In the genomic region with DNA sequence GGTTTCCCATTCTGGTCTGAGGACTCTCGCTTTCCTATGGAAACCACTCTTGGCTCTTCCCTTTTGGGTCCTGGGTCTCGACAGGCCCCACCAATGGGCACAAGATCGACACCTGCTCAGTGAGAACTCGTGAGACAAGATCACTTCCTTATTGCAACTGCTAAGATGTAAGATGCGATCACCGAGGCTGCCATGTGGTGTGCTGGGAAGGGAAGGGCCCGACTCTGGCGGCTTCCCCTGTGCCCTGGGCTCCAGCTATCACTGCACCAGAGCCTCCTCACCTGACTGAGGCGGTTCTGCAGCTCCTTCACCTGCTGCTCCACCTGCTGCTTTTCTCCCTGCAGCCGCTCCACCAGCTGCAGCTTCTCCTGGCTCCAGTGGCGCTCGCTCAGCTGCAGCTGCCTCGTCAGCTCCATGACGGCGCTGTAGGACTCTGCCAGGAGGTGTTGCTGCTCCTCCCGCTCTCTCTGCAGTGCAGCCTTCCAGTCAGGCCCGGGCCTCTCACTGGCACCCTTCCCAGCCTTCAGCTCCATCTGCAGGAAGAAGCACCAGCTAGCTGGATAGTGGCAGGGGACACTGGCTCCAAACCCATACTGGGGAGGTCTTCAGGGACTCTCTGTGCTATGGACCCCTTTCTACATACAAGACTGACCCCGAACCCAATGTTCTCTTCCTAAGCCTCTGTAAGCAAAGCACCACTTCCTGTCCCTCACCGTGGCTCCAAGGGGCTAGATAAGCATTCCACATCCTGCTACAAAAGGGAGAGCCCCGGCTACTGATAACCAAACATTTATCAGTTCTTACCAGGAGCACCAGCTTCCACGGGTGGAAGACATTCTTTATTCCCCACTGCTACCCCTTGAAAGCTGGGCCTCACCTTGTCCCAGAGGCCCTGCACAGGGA, we compare ENCODE assay signal across 10 mouse cellular contexts. TPM values are rescaled to one million over a fixed set of nuclear protein-coding genes. Genes with fewer than 3 reads are reported as not detected.
DNase-seq lines count a peak whose midpoint lies in the region; ATAC-seq and TF ChIP-seq lines count a peak whose summit lies in the region.
"Had no signal": no experiment of that assay in that cellular context is flagged by ENCODE, and none has a peak within 500 bp of the region (broad histone marks: within the 10 kb centered on the region; RNA-seq: fewer than 3 reads in every experiment).

No protein-coding gene starts in this region.

- TF ChIP-seq CTCF in MEL (IDR thresholded peaks at IDR 0.05 in 2 of 3, conservative IDR thresholded peaks at IDR 0.05 in 1 of 3; ENCODE audit: control insufficient read depth in 1 of 3, insufficient read depth in 1 of 3, low read depth in 2 of 3, low read length in 3 of 3, poor library complexity in 1 of 3, severe bottlenecking in 1 of 3) = peak in 2 of 3 experiments; percentile 11 to 19; a peak in 3 of 6 replicates
- no peak for TF ChIP-seq CTCF in layer of hippocampus, adult 2 months (conservative IDR thresholded peaks at IDR 0.05)

- H3K9me3 ChIP-seq in MEL (replicated peaks; ENCODE audit: insufficient read depth, low read length) = no peaks in the 10 kb centered on the region
- 0 out of 2 replicates have a peak, but pooled peaks cover 7% of the 10 kb centered on the region for H3K9me3 ChIP-seq in forebrain, embryonic 14.5 days (replicated peaks; ENCODE audit: control insufficient read depth, low read length)
- peaks cover 11% of the 10 kb centered on the region for H3K9me3 ChIP-seq in kidney, embryonic 14.5 days (ENCODE audit: control insufficient read depth, low read length)
- no peaks in the 10 kb centered on the region for H3K9me3 ChIP-seq in hindbrain, embryonic 11.5 days (ENCODE audit: control insufficient read depth, low read length)

- H3K4me1 ChIP-seq in MEL (ENCODE audit: control insufficient read depth in 1 of 2, insufficient read depth in 2 of 2, low read length in 2 of 2) = peaks cover 0 to 17% of the 10 kb centered on the region in 2 experiments; a peak in 3 of 4 replicates
- H3K4me1 ChIP-seq in forebrain, embryonic 14.5 days (ENCODE audit: control insufficient read depth, insufficient read depth, low read length) = no peaks in the 10 kb centered on the region
- no peaks in the 10 kb centered on the region for H3K4me1 ChIP-seq in kidney, embryonic 14.5 days (ENCODE audit: control insufficient read depth, insufficient read depth, low read length)
- H3K4me1 ChIP-seq in hindbrain, embryonic 11.5 days (replicated peaks; ENCODE audit: control insufficient read depth, insufficient read depth, low read length) = no peaks in the 10 kb centered on the region
- H3K4me1 ChIP-seq: neural tube, embryonic 13.5 days had no signal

- H3K79me2 ChIP-seq in MEL (ENCODE audit: control insufficient read depth, insufficient read depth, low read length, poor library complexity) = peaks cover 2% of the 10 kb centered on the region; the same call in 1 of the 2 replicates

- H3K27ac ChIP-seq in MEL (ENCODE audit: control insufficient read depth, low read depth, low read length) = peak overlapping the region; percentile 41
- H3K27ac ChIP-seq in forebrain, embryonic 14.5 days (ENCODE audit: low read depth, low read length) = no peak overlapping the region
- peak overlapping the region; percentile 53; the same call in 1 of the 2 replicates for H3K27ac ChIP-seq in layer of hippocampus, adult 2 months
- no peak overlapping the region for H3K27ac ChIP-seq in kidney, embryonic 14.5 days (ENCODE audit: low read depth, low read length)
- H3K27ac ChIP-seq in hindbrain, embryonic 11.5 days (ENCODE audit: low read depth, low read length) = no peak overlapping the region
- H3K27ac ChIP-seq: neural tube, embryonic 13.5 days had no signal

- no peak overlapping the region for H3K4me2 ChIP-seq in forebrain, embryonic 14.5 days (ENCODE audit: low read length)
- no peak overlapping the region for H3K4me2 ChIP-seq in kidney, embryonic 14.5 days (replicated peaks; ENCODE audit: low read depth, low read length)
- no peak overlapping the region for H3K4me2 ChIP-seq in hindbrain, embryonic 11.5 days (replicated peaks; ENCODE audit: low read depth, low read length)
- H3K4me2 ChIP-seq: neural tube, embryonic 13.5 days had no signal

- DNase-seq in A20 (ENCODE audit: low read depth, low spot score) (peak; percentile 45), MEL (ENCODE audit: low read depth, low spot score) (peak; percentile 66)
- peak; percentile 41 for DNase-seq in forebrain, embryonic 14.5 days (ENCODE audit: low spot score)
- peak; percentile 51 to 63 for DNase-seq in layer of hippocampus, adult 2 months (ENCODE audit: low spot score in 2 of 2)
- DNase-seq in right cerebral cortex, postnatal 4 days = peak; percentile 40
- no peak for DNase-seq in hindbrain, embryonic 11.5 days (ENCODE audit: low spot score)
- no peak for DNase-seq in kidney, postnatal 14 days

- H3K36me3 ChIP-seq in MEL (ENCODE audit: control insufficient read depth in 1 of 2, insufficient read depth in 2 of 2, low read length in 2 of 2) = peaks cover 0 to 13% of the 10 kb centered on the region in 2 experiments; a peak in 2 of 4 replicates
- peaks cover 92% of the 10 kb centered on the region for H3K36me3 ChIP-seq in forebrain, embryonic 14.5 days (ENCODE audit: control insufficient read depth, insufficient read depth, low read length)
- H3K36me3 ChIP-seq in kidney, embryonic 14.5 days (ENCODE audit: control insufficient read depth, insufficient read depth, low read length) = peaks cover 90% of the 10 kb centered on the region
- H3K36me3 ChIP-seq in hindbrain, embryonic 11.5 days (ENCODE audit: control insufficient read depth, insufficient read depth, low read length) = peaks cover 56% of the 10 kb centered on the region

- ATAC-seq in forebrain, embryonic 14.5 days = no peak
- no peak for ATAC-seq in kidney, embryonic 14.5 days (ENCODE audit: low FRiP score, low TSS enrichment)
- ATAC-seq in hindbrain, embryonic 11.5 days (ENCODE audit: low FRiP score) = no peak

- no peaks in the 10 kb centered on the region for H3K27me3 ChIP-seq in MEL (ENCODE audit: control insufficient read depth in 1 of 2, insufficient read depth in 2 of 2, low read length in 2 of 2)
- H3K27me3 ChIP-seq in forebrain, embryonic 14.5 days (replicated peaks; ENCODE audit: control insufficient read depth, insufficient read depth, low read length) = no peaks in the 10 kb centered on the region
- H3K27me3 ChIP-seq in kidney, embryonic 14.5 days (ENCODE audit: control insufficient read depth, insufficient read depth, low read length) = no peaks in the 10 kb centered on the region
- H3K27me3 ChIP-seq in hindbrain, embryonic 11.5 days (ENCODE audit: control insufficient read depth, insufficient read depth, low read length) = no peaks in the 10 kb centered on the region
- H3K27me3 ChIP-seq: neural tube, embryonic 13.5 days had no signal

- peak in 1 of 2 experiments; percentile 35; a peak in 1 of 4 replicates for TF ChIP-seq EP300 in MEL (IDR thresholded peaks at IDR 0.05; ENCODE audit: low read depth in 1 of 2, low read length in 2 of 2)

- WGBS in forebrain, embryonic 14.5 days = 87% methylated on average over 21 of the region's 21 CpGs
- 89% methylated on average over 21 of the region's 21 CpGs for WGBS in kidney, embryonic 14.5 days
- 95% methylated on average over 21 of the region's 21 CpGs for WGBS in hindbrain, embryonic 11.5 days

- peak overlapping the region; percentile 81 for H3K9ac ChIP-seq in MEL (ENCODE audit: control insufficient read depth, low read depth, low read length, poor library complexity, severe bottlenecking)
- H3K9ac ChIP-seq in forebrain, embryonic 14.5 days (ENCODE audit: low read length) = no peak overlapping the region
- H3K9ac ChIP-seq in kidney, embryonic 14.5 days (ENCODE audit: low read depth, low read length) = no peak overlapping the region
- H3K9ac ChIP-seq in hindbrain, embryonic 11.5 days (ENCODE audit: low read depth, low read length) = no peak overlapping the region
- H3K9ac ChIP-seq: neural tube, embryonic 13.5 days had no signal

- 0 out of 4 replicates have a peak, but pooled peaks of 1 of the 2 experiments have one; percentile 45 for TF ChIP-seq POLR2A in MEL (IDR thresholded peaks at IDR 0.05; ENCODE audit: control insufficient read depth in 1 of 2, insufficient read depth in 1 of 2, low read depth in 1 of 2, low read length in 2 of 2, poor library complexity in 1 of 2)

- no peak for TF ChIP-seq RAD21 in MEL (IDR thresholded peaks at IDR 0.05; ENCODE audit: low read depth, low read length)

- H3K4me3 ChIP-seq in MEL (ENCODE audit: control insufficient read depth in 1 of 2, insufficient read depth in 1 of 2, low read depth in 2 of 2, low read length in 2 of 2) = peak overlapping the region; percentile 22 to 54
- no peak overlapping the region for H3K4me3 ChIP-seq in forebrain, embryonic 14.5 days (ENCODE audit: low read depth, low read length)
- H3K4me3 ChIP-seq in layer of hippocampus, adult 2 months = no peak overlapping the region
- H3K4me3 ChIP-seq in kidney, embryonic 14.5 days (ENCODE audit: low read length) = no peak overlapping the region
- H3K4me3 ChIP-seq in hindbrain, embryonic 11.5 days (ENCODE audit: low read depth, low read length) = no peak overlapping the region
- H3K4me3 ChIP-seq: neural tube, embryonic 13.5 days had no signal

RNA-seq across cellular contexts. Expression of gene Dsn1, which starts 20.4 kb away (rescaled TPM):
- total RNA-seq in MEL (2012; rRNA removed) = 27.1 and 29.3 TPM in 2 replicates
- 10 to 100 TPM in 1 of 2 experiments, not detected in 1; 33.2 TPM for polyA plus RNA-seq in MEL (2012; ENCODE audit: insufficient read depth in 1 of 2, insufficient read length in 2 of 2, low read depth in 1 of 2, low replicate concordance in 2 of 2, missing spikeins in 1 of 2)
- polyA plus RNA-seq in forebrain, embryonic 14.5 days (2014; fragmentation: Nextera tagmentation; extraction: Ambion mirVana) = 24.5 and 27.7 TPM in 2 replicates
- total RNA-seq in layer of hippocampus, adult 2 months (2021) = 1 to 10 TPM; 2.8 to 3.7 TPM
- 30.8 and 43.8 TPM in 2 replicates for polyA plus RNA-seq in kidney, embryonic 14.5 days (2014; fragmentation: Nextera tagmentation; extraction: Ambion mirVana)
- polyA plus RNA-seq in hindbrain, embryonic 11.5 days (2014; fragmentation: Nextera tagmentation; extraction: Ambion mirVana) = 42.1 and 44.7 TPM in 2 replicates

RNA-seq across cellular contexts. Expression of gene Ndrg3, which starts 35.5 kb away (rescaled TPM):
- total RNA-seq in MEL (2012; rRNA removed) = 19.0 and 20.1 TPM in 2 replicates
- polyA plus RNA-seq in MEL (2012; ENCODE audit: insufficient read depth in 1 of 2, insufficient read length in 2 of 2, low read depth in 1 of 2, low replicate concordance in 2 of 2, missing spikeins in 1 of 2) = 10 to 100 TPM in 1 of 2 experiments, not detected in 1; 39.6 TPM
- polyA plus RNA-seq in forebrain, embryonic 14.5 days (2014; fragmentation: Nextera tagmentation; extraction: Ambion mirVana) = 93.6 and 106 TPM in 2 replicates
- 100 to 1,000 TPM; 416 to 430 TPM for total RNA-seq in layer of hippocampus, adult 2 months (2021)
- polyA plus RNA-seq in kidney, embryonic 14.5 days (2014; fragmentation: Nextera tagmentation; extraction: Ambion mirVana) = 31.9 and 44.1 TPM in 2 replicates
- polyA plus RNA-seq in hindbrain, embryonic 11.5 days (2014; fragmentation: Nextera tagmentation; extraction: Ambion mirVana) = 48.2 and 50.2 TPM in 2 replicates

RNA-seq across cellular contexts. Expression of gene Soga1, which starts 51.7 kb away (rescaled TPM):
- 0.20 and 0.50 TPM in 2 replicates for total RNA-seq in MEL (2012; rRNA removed)
- 1 to 10 TPM in 1 of 2 experiments, not detected in 1; 2.0 TPM for polyA plus RNA-seq in MEL (2012; ENCODE audit: insufficient read depth in 1 of 2, insufficient read length in 2 of 2, low read depth in 1 of 2, low replicate concordance in 2 of 2, missing spikeins in 1 of 2)
- polyA plus RNA-seq in forebrain, embryonic 14.5 days (2014; fragmentation: Nextera tagmentation; extraction: Ambion mirVana) = 5.9 and 8.1 TPM in 2 replicates
- total RNA-seq in layer of hippocampus, adult 2 months (2021) = 10 to 100 TPM; 31.4 to 36.3 TPM
- 6.3 and 6.4 TPM in 2 replicates for polyA plus RNA-seq in kidney, embryonic 14.5 days (2014; fragmentation: Nextera tagmentation; extraction: Ambion mirVana)
- 7.2 and 9.8 TPM in 2 replicates for polyA plus RNA-seq in hindbrain, embryonic 11.5 days (2014; fragmentation: Nextera tagmentation; extraction: Ambion mirVana)

RNA-seq across cellular contexts. Expression of gene Tldc2, which starts 59.5 kb away (rescaled TPM):
- total RNA-seq in MEL (2012; rRNA removed) = not detected in 2 replicates
- polyA plus RNA-seq in MEL (2012; ENCODE audit: insufficient read depth in 1 of 2, insufficient read length in 2 of 2, low read depth in 1 of 2, low replicate concordance in 2 of 2, missing spikeins in 1 of 2) = not detected
- polyA plus RNA-seq in forebrain, embryonic 14.5 days (2014; fragmentation: Nextera tagmentation; extraction: Ambion mirVana) = not detected in 2 replicates
- total RNA-seq in layer of hippocampus, adult 2 months (2021) = not detected
- polyA plus RNA-seq in kidney, embryonic 14.5 days (2014; fragmentation: Nextera tagmentation; extraction: Ambion mirVana) = 0.38 TPM in 1 of 2 replicates, not detected in the other
- not detected in 2 replicates for polyA plus RNA-seq in hindbrain, embryonic 11.5 days (2014; fragmentation: Nextera tagmentation; extraction: Ambion mirVana)
- total RNA-seq: layer of hippocampus, postnatal 25 days had no signal
- polyA plus RNA-seq: neural tube, embryonic 13.5 days had no signal

Comparison
In these comparisons a context has a peak if more than half of its experiments do, and no peak if none do; other contexts are left out.
1. DNase-seq: peak in A20 (single experiment), MEL (single experiment), forebrain, embryonic 14.5 days (single experiment), layer of hippocampus, adult 2 months (2 of 2) and right cerebral cortex, postnatal 4 days (single experiment); none in hindbrain, embryonic 11.5 days (single experiment) and kidney, postnatal 14 days (single experiment).
2. H3K27ac ChIP-seq: peak in MEL (single experiment) and layer of hippocampus, adult 2 months (single experiment); none in forebrain, embryonic 14.5 days (single experiment), kidney, embryonic 14.5 days (single experiment) and hindbrain, embryonic 11.5 days (single experiment).
3. H3K4me3 ChIP-seq: peak in MEL (2 of 2); none in forebrain, embryonic 14.5 days (single experiment), layer of hippocampus, adult 2 months (single experiment), kidney, embryonic 14.5 days (single experiment) and hindbrain, embryonic 11.5 days (single experiment).